Mouse (Mus musculus): ENCODE results near the gene Hoxc12.

Gene Hoxc12

GRCm38 (mm10) chr15:102963671-102964640 lies 27.4 kb downstream of the Hoxc12 start:
- no peak for DNase-seq (ENCODE audit: low spot score)

GRCm38 (mm10) chr15:102965003-102965891 lies 28.7 kb downstream of the Hoxc12 start:
- no peak for DNase-seq (ENCODE audit: low spot score)

GRCm38 (mm10) chr15:102965892-102966775 lies 29.6 kb downstream of the Hoxc12 start:
- no peak for DNase-seq (ENCODE audit: low spot score)

- no peak for DNase-seq (ENCODE audit: low spot score)
Measured at GRCm38 (mm10) chr15:102966776-102967311, 30.3 kb downstream of the Hoxc12 start, which contains the start of gene Hoxc10. Gene Hoxc10, plus strand, starts transcription at chr15:102966796.

- no peak for DNase-seq (ENCODE audit: low spot score)
Measured at GRCm38 (mm10) chr15:102967312-102967510, 30.7 kb downstream of the Hoxc12 start, which contains the start of gene Hoxc5. Gene Hoxc5, plus strand, starts transcription at chr15:102967443.

- DNase-seq (ENCODE audit: low spot score) = no peak
Measured at GRCm38 (mm10) chr15:102967511-102968397, 31.2 kb downstream of the Hoxc12 start.

- no peak for DNase-seq (ENCODE audit: low spot score)
Measured at GRCm38 (mm10) chr15:102969296-102969695, 32.7 kb downstream of the Hoxc12 start.

- no peak for DNase-seq (ENCODE audit: low spot score)
Measured at GRCm38 (mm10) chr15:102970740-102971139, 34.2 kb downstream of the Hoxc12 start.

- no peak for DNase-seq (ENCODE audit: low spot score)
Measured at GRCm38 (mm10) chr15:102972254-102972653, 35.7 kb downstream of the Hoxc12 start.

GRCm38 (mm10) chr15:102972753-102973152 lies 36.2 kb downstream of the Hoxc12 start:
- no peak for DNase-seq (ENCODE audit: low spot score)

- no peak for DNase-seq (ENCODE audit: low spot score)
Measured at GRCm38 (mm10) chr15:102975034-102975433, 38.5 kb downstream of the Hoxc12 start.

- no peak for DNase-seq (ENCODE audit: low spot score)
Measured at GRCm38 (mm10) chr15:102975688-102976111, 39.1 kb downstream of the Hoxc12 start.

- no peak for DNase-seq (ENCODE audit: low spot score)
Measured at GRCm38 (mm10) chr15:102976171-102976570, 39.6 kb downstream of the Hoxc12 start, which contains the start of gene Hoxc9. Gene Hoxc9, plus strand, starts transcription at chr15:102976439.

GRCm38 (mm10) chr15:102976631-102977422 lies 40.3 kb downstream of the Hoxc12 start:
- no peak for DNase-seq (ENCODE audit: low spot score)

- no peak for DNase-seq (ENCODE audit: low spot score)
Measured at GRCm38 (mm10) chr15:102977423-102977974, 40.9 kb downstream of the Hoxc12 start.

- no peak for DNase-seq (ENCODE audit: low spot score)
Measured at GRCm38 (mm10) chr15:102978615-102979515, 42.3 kb downstream of the Hoxc12 start.

GRCm38 (mm10) chr15:102979936-102980335 lies 43.4 kb downstream of the Hoxc12 start:
- no peak for DNase-seq (ENCODE audit: low spot score)

GRCm38 (mm10) chr15:102980352-102980751 lies 43.8 kb downstream of the Hoxc12 start:
- DNase-seq (ENCODE audit: low spot score) = no peak
